Mouse (Mus musculus): ENCODE measurements around the gene Hist1h1c. TPM values are rescaled to one million over a fixed set of nuclear protein-coding genes. Genes with fewer than 3 reads are reported as not detected.
"Not testable (repeated sequence)": the region's sequence is repeated elsewhere in the genome, so short reads cannot be mapped to it uniquely, and the experiment has no call there.

Gene Hist1h1c
- polyA plus RNA-seq, 1 experiment from 2014 or later: 13.5 TPM

DNA sequence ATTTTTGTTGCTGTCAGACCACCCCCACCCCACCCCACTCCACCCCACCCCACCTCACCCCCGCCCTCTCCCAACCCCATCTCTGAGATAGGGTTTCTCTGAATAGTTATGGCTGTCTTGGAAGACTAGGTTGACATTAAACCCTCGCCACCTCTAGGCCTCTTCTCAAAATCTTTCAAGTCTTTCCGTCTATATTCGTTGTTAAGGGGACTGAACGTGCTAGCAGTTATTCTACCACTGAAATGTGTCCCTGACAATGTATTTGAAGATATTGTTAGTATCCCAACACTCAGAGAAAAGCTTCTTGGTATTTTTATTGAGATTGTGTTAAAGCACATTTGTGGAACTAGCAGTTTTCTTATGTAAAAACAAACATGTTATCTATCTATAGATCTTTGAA lies 2.3 kb downstream of the Hist1h1c start:
- Histone ChIP-seq H3K4me2 (peak overlapping the region; percentile 93; the same call in 1 of the 2 replicates), H3K27me3 (ENCODE audit: control insufficient read depth, insufficient read depth, low read length) (no peaks in the 10 kb centered on the region), H3K36me3 (ENCODE audit: control insufficient read depth, insufficient read depth, low read length) (no peaks in the 10 kb centered on the region), H3K9me3 (ENCODE audit: control insufficient read depth, low read length) (no peaks in the 10 kb centered on the region), H3K4me1 (ENCODE audit: control insufficient read depth, insufficient read depth, low read length) (peaks cover 13% of the 10 kb centered on the region), H3K27ac (ENCODE audit: low read depth, low read length) (no peak overlapping the region), H3K9ac (ENCODE audit: low read length) (no peak overlapping the region), H3K4me3 (ENCODE audit: low read depth, low read length) (no peak overlapping the region)
- DNase-seq (ENCODE audit: low spot score, missing footprints) (no peak), ATAC-seq (ENCODE audit: low FRiP score) (no peak)
- WGBS: 61% methylated on average over 5 of the region's 5 CpGs

DNA sequence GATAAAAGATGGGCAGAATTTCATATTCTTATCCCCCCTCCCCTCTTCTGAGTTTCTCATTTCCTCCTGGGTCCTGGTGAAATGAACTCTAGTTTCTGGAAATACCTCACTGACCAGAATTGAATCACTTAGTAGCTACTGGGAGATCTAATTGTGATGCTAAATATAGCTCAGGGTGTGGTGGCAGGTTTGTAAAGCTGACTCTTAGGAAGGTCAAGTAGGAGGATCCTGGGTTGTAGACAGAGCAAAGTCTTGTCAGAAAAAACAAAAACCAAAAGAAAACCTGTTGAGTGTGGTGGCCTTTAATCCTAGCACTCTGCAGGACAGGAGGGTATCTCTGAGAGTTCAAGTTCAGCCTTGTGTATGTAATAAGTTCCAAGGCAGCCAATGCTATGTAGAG lies 3.4 kb downstream of the Hist1h1c start:
- no peaks in the 10 kb centered on the region for H3K27me3 ChIP-seq (ENCODE audit: control insufficient read depth, insufficient read depth, low read length)
- H3K4me1 ChIP-seq (ENCODE audit: control insufficient read depth, insufficient read depth, low read length): peaks cover 13% of the 10 kb centered on the region

GRCm38 (mm10) chr13:23743215-23743614 lies 4.6 kb downstream of the Hist1h1c start:
- Histone ChIP-seq H3K4me2 (no peak overlapping the region), H3K9me3 (ENCODE audit: control insufficient read depth, low read length) (no peaks in the 10 kb centered on the region), H3K27ac (ENCODE audit: low read depth, low read length) (no peak overlapping the region), H3K36me3 (ENCODE audit: control insufficient read depth, insufficient read depth, low read length) (no peaks in the 10 kb centered on the region), H3K27me3 (ENCODE audit: control insufficient read depth, insufficient read depth, low read length) (no peaks in the 10 kb centered on the region), H3K4me1 (ENCODE audit: control insufficient read depth, insufficient read depth, low read length) (peaks cover 17% of the 10 kb centered on the region), H3K9ac (ENCODE audit: low read length) (no peak overlapping the region), H3K4me3 (ENCODE audit: low read depth, low read length) (no peak overlapping the region)
- no peak for ATAC-seq (ENCODE audit: low FRiP score)
- 83% methylated on average over 5 of the region's 5 CpGs for whole genome bisulfite sequencing
- DNase-seq (ENCODE audit: low spot score, missing footprints): peak; percentile 88

More for the DNA sequence above, 3.4 kb downstream of the Hist1h1c start:
- H3K9ac ChIP-seq (ENCODE audit: low read length): no peak overlapping the region
- no peaks in the 10 kb centered on the region for H3K36me3 ChIP-seq (ENCODE audit: control insufficient read depth, insufficient read depth, low read length)
- ATAC-seq (ENCODE audit: low FRiP score): no peak
- no peak overlapping the region for H3K4me3 ChIP-seq (ENCODE audit: low read depth, low read length)
- no peaks in the 10 kb centered on the region for H3K9me3 ChIP-seq (ENCODE audit: control insufficient read depth, low read length)
- DNase-seq (ENCODE audit: low spot score, missing footprints): no peak
- no peak overlapping the region for H3K4me2 ChIP-seq
- H3K27ac ChIP-seq (ENCODE audit: low read depth, low read length): no peak overlapping the region

DNA sequence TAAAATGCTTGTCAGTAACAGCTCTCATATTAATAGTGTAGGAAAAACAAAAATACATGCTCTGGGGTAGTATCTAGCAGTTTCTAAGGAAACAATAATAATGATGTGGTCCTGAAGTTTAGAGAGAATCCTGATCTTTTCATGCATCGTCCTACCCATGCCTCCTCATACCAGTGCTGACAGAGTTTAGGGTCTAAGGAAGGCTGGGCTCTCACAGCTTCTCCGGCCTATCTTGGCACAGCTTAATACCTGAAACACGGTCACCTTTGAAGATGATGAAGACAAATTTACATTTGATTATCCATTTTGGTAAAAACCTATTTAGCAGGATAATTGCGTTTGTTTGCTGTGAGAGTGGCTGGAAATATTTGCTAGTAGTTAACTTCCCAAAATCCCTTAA lies 5.4 kb downstream of the Hist1h1c start:
- ATAC-seq (ENCODE audit: low FRiP score): no peak
- H3K27ac ChIP-seq (ENCODE audit: low read depth, low read length): peak overlapping the region; percentile 82
- no peaks in the 10 kb centered on the region for H3K27me3 ChIP-seq (ENCODE audit: control insufficient read depth, insufficient read depth, low read length)
- peak; percentile 92 for DNase-seq (ENCODE audit: low spot score, missing footprints)
- H3K4me2 ChIP-seq: peak overlapping the region; percentile 61; the same call in 1 of the 2 replicates
- no peak overlapping the region for H3K4me3 ChIP-seq (ENCODE audit: low read depth, low read length)
- H3K9me3 ChIP-seq (ENCODE audit: control insufficient read depth, low read length): no peaks in the 10 kb centered on the region
- WGBS: 44% methylated on average over 4 of the region's 4 CpGs
- H3K9ac ChIP-seq (ENCODE audit: low read length): peak overlapping the region; percentile 71; the same call in 1 of the 2 replicates
- H3K4me1 ChIP-seq (ENCODE audit: control insufficient read depth, insufficient read depth, low read length): peaks cover 17% of the 10 kb centered on the region
- no peaks in the 10 kb centered on the region for H3K36me3 ChIP-seq (ENCODE audit: control insufficient read depth, insufficient read depth, low read length)

DNA sequence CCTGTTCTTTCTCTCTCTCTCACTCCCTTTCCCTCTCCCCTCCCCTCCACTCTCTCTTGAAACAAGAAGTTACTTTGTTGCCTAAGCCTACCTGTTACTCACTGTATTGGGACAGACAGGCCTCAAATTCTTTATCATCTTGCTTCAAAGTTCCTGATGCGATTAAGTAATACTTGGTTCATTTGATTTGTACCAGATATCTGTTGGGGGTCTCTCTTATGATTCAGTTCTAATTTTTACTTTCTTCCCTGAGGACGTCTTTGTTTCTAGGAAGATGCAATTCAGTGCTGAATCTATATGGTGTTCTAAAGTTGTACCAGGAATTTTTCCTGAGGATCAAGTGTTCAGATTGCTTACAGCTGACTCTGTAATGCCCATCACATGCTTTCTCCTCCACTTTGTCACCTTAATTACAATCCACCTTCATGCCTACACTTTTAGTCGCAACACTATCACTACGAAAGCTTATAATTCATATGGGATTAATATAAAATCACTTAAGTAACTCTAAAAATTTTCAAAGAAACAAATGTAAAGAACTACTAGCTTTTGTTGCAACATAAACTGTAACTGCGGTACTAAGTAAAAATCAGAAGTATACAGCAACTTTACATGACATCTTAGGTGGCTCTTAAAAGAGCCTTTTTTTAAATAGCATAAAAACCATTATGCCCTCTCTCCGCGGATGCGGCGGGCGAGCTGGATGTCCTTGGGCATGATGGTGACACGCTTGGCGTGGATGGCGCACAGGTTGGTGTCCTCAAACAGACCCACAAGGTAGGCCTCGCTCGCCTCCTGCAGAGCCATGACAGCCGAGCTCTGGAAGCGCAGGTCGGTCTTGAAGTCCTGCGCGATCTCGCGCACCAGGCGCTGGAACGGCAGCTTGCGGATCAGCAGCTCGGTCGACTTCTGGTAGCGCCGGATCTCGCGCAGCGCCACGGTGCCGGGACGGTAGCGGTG lies 6.1 kb downstream of the Hist1h1c start:
- under 1% methylated on average over 16 of the region's 36 CpGs for WGBS
- peak; percentile 90 for DNase-seq (ENCODE audit: low spot score, missing footprints)

DNA sequence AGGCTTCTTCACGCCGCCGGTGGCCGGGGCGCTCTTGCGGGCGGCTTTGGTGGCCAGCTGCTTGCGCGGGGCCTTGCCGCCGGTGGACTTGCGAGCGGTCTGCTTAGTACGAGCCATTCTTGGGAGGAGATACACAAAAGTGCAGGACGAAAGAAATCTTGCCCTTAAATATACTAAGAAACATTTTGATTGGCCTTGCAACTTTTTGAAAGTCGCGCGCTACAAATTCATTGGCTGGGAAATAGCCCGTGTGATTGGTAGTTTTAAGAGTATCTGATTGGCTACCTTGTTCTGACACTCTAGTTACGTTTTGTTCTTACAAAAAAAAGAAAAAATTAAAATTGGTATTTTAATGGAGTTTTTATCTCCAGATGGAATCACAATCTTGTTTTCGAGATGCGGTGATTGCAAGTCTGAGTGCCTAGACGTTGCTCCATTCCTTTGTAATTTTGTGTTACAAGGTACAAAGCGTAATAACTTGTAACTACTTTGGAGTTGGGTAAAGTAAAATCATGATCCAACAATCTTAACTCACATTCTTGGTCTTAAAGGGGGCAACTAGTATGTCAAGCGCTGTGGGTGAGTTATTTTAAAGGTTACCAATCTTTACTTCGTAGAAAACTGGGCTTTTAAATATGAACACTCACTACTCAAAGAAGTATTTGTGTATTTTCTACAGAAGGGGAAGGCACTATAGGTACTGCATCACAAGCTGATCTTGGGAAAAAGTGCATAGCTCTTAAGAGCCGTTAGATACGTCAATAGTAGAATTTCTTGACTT lies 7.0 kb downstream of the Hist1h1c start, which contains the start of gene Hist1h3c:
Hist1h3c (minus strand) TSS at position 222 of the 781 bp plus-strand sequence.
- Histone ChIP-seq H3K27ac (ENCODE audit: low read depth, low read length) (peak within 1 kb of the TSS; percentile 96), H3K4me3 (ENCODE audit: low read depth, low read length) (peak within 1 kb of the TSS; percentile 39), H3K36me3 (ENCODE audit: control insufficient read depth, insufficient read depth, low read length) (no peaks in the 10 kb centered on the region), H3K9ac (ENCODE audit: low read length) (peak within 1 kb of the TSS; percentile 71), H3K27me3 (ENCODE audit: control insufficient read depth, insufficient read depth, low read length) (no peaks in the 10 kb centered on the region), H3K9me3 (ENCODE audit: control insufficient read depth, low read length) (no peaks in the 10 kb centered on the region), H3K4me2 (peak within 1 kb of the TSS; percentile 61), H3K4me1 (ENCODE audit: control insufficient read depth, insufficient read depth, low read length) (peaks cover 7% of the 10 kb centered on the region; the same call in 1 of the 2 replicates)
- DNase-seq (ENCODE audit: low spot score, missing footprints): peak; percentile 97
- peak; percentile 72 for ATAC-seq (ENCODE audit: low FRiP score)
- WGBS: under 1% methylated on average over 23 of the region's 28 CpGs

More for the DNA sequence above, 6.1 kb downstream of the Hist1h1c start:
- ATAC-seq (ENCODE audit: low FRiP score): no peak
- Histone ChIP-seq H3K4me2 (peak overlapping the region; percentile 61), H3K9ac (ENCODE audit: low read length) (peak overlapping the region; percentile 71), H3K4me1 (ENCODE audit: control insufficient read depth, insufficient read depth, low read length) (peaks cover 13% of the 10 kb centered on the region; the same call in 1 of the 2 replicates), H3K9me3 (ENCODE audit: control insufficient read depth, low read length) (no peaks in the 10 kb centered on the region), H3K4me3 (ENCODE audit: low read depth, low read length) (peak overlapping the region; percentile 39), H3K36me3 (ENCODE audit: control insufficient read depth, insufficient read depth, low read length) (no peaks in the 10 kb centered on the region), H3K27ac (ENCODE audit: low read depth, low read length) (peak overlapping the region; percentile 82), H3K27me3 (ENCODE audit: control insufficient read depth, insufficient read depth, low read length) (no peaks in the 10 kb centered on the region)

GRCm38 (mm10) chr13:23746201-23747080 lies 7.8 kb downstream of the Hist1h1c start, which contains the start of gene Hist1h2bb:
Gene Hist1h2bb, plus strand, starts transcription at chr13:23746734.
- H3K4me1 ChIP-seq (ENCODE audit: control insufficient read depth, insufficient read depth, low read length); H3K27me3 ChIP-seq (ENCODE audit: control insufficient read depth, insufficient read depth, low read length); H3K9me3 ChIP-seq (ENCODE audit: control insufficient read depth, low read length); H3K36me3 ChIP-seq (ENCODE audit: control insufficient read depth, insufficient read depth, low read length): not testable (repeated sequence)
- whole genome bisulfite sequencing: under 1% methylated on average over 40 of the region's 58 CpGs
- Histone ChIP-seq H3K4me3 (ENCODE audit: low read depth, low read length) (peak within 1 kb of the TSS; percentile 39), H3K4me2 (peak within 1 kb of the TSS; percentile 61), H3K9ac (ENCODE audit: low read length) (peak within 1 kb of the TSS; percentile 70), H3K27ac (ENCODE audit: low read depth, low read length) (peak within 1 kb of the TSS; percentile 96)
- DNase-seq (ENCODE audit: low spot score, missing footprints): peak; percentile 97
- ATAC-seq (ENCODE audit: low FRiP score): peak; percentile 92

Measured in midbrain, embryonic 11.5 days (tissue).